Mouse (Mus musculus) CH12.LX (cell line): ENCODE data around the gene H2-Oa.

Source experiments
- CHD2 ChIP-seq: IDR thresholded peaks from 2 replicates; pipeline ENCODE4 v1.6.1; 2011; ENCODE audit warnings: low read length, improper control_type of control experiment
- CTCF ChIP-seq, 2 experiments: IDR thresholded peaks in 1 of 2; conservative IDR thresholded peaks in 1 of 2; 2 replicates each; pipeline ENCODE4 v1.5.1; 2011 to 2012; ENCODE audit warnings: low read depth in 2 of 2, low read length in 2 of 2, improper control_type of control experiment in 1 of 2, inconsistent platforms in 1 of 2, mild to moderate bottlenecking in 1 of 2, moderate library complexity in 1 of 2
- ETS1 ChIP-seq: conservative IDR thresholded peaks from 2 replicates; pipeline ENCODE4 v1.6.1; 2012; ENCODE audit warnings: low read depth, mild to moderate bottlenecking, inconsistent platforms, low read length, improper control_type of control experiment, moderate library complexity
- IRF4 ChIP-seq: IDR thresholded peaks from 2 replicates; pipeline ENCODE4 v1.6.1; 2014; ENCODE audit warnings: low read depth, mild to moderate bottlenecking, inconsistent platforms, low read length, improper control_type of control experiment
- MAFK ChIP-seq: IDR thresholded peaks from 2 replicates; pipeline ENCODE4 v1.6.1; 2011; ENCODE audit warnings: low read length, improper control_type of control experiment; ENCODE audit not compliant: insufficient replicate concordance
- MAX ChIP-seq: IDR thresholded peaks from 2 replicates; pipeline ENCODE4 v1.6.1; 2011; ENCODE audit warnings: low read length, improper control_type of control experiment
- POLR2A ChIP-seq: IDR thresholded peaks from 2 replicates; pipeline ENCODE4 v1.6.1; 2011; ENCODE audit warnings: low read depth, mild to moderate bottlenecking, improper control_type of control experiment, low read length
- UBTF ChIP-seq: IDR thresholded peaks from 2 replicates; pipeline ENCODE4 v1.6.1; 2012; ENCODE audit warnings: low read depth, mild to moderate bottlenecking, inconsistent platforms, low read length, improper control_type of control experiment, moderate library complexity
- ZC3H11A ChIP-seq: IDR thresholded peaks from 2 replicates; pipeline ENCODE4 v1.6.1; 2012; ENCODE audit warnings: low read depth, mild to moderate bottlenecking, inconsistent platforms, low read length, improper control_type of control experiment

DNA sequence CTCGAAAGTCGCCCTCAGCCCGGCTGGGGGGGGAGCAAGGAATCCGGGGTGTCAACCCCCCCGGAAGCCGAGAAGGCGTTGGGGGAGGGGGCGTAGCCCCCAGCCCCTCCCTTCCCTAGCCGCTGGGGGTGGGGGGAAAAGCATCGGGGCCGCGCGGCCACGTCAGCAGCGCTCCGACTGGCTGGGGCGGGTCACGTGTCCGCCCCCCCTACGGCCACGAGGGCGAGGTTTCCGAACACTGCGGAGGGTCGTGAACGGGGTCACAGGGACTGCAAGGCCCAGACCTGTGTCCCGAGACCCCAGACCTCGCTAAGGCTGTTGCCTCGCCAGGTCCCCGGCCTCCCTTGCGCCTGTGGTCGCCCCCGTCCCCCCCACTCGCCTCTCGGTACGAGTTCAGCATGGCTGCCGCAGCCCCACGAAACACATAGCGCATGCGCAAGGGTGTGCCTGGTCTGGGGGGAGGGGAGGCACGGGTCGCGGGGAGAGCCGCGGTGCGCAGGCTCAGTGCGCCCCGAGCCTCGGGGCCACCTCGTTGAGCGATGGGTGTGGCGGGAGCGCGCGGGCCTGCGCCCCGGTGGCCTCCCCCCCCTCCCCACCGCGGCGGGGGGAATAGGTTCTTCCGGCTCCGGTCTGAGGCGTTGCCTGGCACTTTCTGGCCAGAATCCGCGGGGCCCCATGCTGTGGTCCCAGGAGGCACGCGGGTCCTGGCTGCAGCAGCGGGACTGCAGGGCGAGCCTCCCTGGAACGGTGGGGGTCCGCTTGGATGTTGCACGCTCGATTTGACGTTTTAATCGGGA, 30.2 kb downstream of the H2-Oa start, which contains the start of gene Brd2:
- TF ChIP-seq POLR2A (peak; percentile 85), CTCF (conservative IDR thresholded peaks at IDR 0.05 in 1 of 2, IDR thresholded peaks at IDR 0.05 in 1 of 2; ENCODE audit: low read depth in 2 of 2, low read length in 2 of 2) (no peak), MAFK (no peak), MAX (peak; percentile 94), ETS1 (peak; percentile 41; the same call in 1 of the 2 replicates), CHD2 (peak; percentile 90), ZC3H11A (no peak), IRF4 (peak; percentile 36; the same call in 1 of the 2 replicates), UBTF (peak; percentile 81; the same call in 1 of the 2 replicates)
